Mouse (Mus musculus) embryonic fibroblast, embryonic 13.5 days (primary cell): ENCODE data around the gene Klhl26. TPM values are rescaled to one million over a fixed set of nuclear protein-coding genes. Genes with fewer than 3 reads are reported as not detected.

ENCODE experiments used
- H3K27ac ChIP-seq: 2 replicates; pipeline ENCODE4 v1.5.1; 2012; ENCODE audit warnings: low read length, control low read depth, inconsistent platforms; ENCODE audit not compliant: insufficient read depth
- H3K4me1 ChIP-seq: 2 replicates; pipeline ENCODE4 v1.6.1; 2011; ENCODE audit warnings: low read length; ENCODE audit not compliant: control insufficient read depth, insufficient read depth
- H3K4me3 ChIP-seq: 2 replicates; pipeline ENCODE4 v1.5.1; 2011; ENCODE audit warnings: mild to moderate bottlenecking, control low read depth, low read length; ENCODE audit not compliant: insufficient read depth
- CTCF ChIP-seq: IDR thresholded peaks from 2 replicates; pipeline ENCODE4 v1.5.1; 2011; ENCODE audit warnings: mild to moderate bottlenecking, control low read depth, low read length, moderate library complexity, borderline replicate concordance; ENCODE audit not compliant: insufficient read depth
- POLR2A ChIP-seq: IDR thresholded peaks from 2 replicates; pipeline ENCODE4 v1.6.1; 2011; ENCODE audit warnings: low read depth, mild to moderate bottlenecking, control low read depth, low read length, moderate library complexity
- polyA plus RNA-seq: library from polyadenylated mRNA; stranded (reverse); fragments of >200 nt; gene quantifications from 2 replicates; pipeline ENCODE4 v1.2.4, GENCODE M21; 2011; ENCODE audit warnings: low read depth; ENCODE audit not compliant: missing spikeins, insufficient read length

Klhl26 gene
- polyA plus RNA-seq, 1 experiment: 21.4 TPM

DNA sequence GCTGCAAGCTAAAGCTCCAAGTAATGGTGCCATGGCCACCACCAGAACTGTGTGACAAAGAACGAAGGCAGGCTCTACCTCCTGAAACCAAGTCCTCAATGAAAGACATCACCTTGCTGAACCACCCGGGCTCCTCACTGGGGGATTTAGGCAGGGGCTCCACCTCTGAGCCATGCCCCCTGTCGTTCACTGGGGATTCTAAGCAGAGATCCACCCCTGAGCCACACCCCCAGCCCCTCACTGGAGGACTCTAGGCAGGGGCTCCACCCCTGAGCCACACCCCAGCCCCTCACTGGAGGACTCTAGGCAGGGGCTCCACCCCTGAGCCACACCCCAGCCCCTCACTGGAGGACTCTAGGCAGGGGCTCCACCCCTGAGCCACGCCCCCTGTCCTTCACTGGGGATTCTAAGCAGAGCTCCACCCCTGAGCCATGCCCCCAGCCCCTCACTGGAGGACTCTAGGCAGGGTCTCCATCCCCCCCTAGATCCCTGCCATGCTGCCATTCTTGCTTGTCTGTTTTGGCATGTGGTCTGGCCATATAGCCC lies 43.7 kb downstream of the Klhl26 start:
- Histone ChIP-seq H3K27ac (no peak overlapping the region), H3K4me1 (no peaks in the 10 kb centered on the region), H3K4me3 (no peak overlapping the region)
- TF ChIP-seq POLR2A: no peak
- TF ChIP-seq CTCF: no peak

- no peak for TF ChIP-seq CTCF
- TF ChIP-seq POLR2A: no peak
- Histone ChIP-seq H3K27ac (no peak overlapping the region), H3K4me1 (no peaks in the 10 kb centered on the region), H3K4me3 (no peak overlapping the region)
These were observed 45.6 kb downstream of the Klhl26 start for GRCm38 (mm10) chr8:70431213-70431612.

- Histone ChIP-seq H3K27ac (no peak overlapping the region), H3K4me3 (no peak overlapping the region), H3K4me1 (no peaks in the 10 kb centered on the region)
- TF ChIP-seq CTCF: no peak
- TF ChIP-seq POLR2A: no peak
These were observed 50.4 kb downstream of the Klhl26 start for GRCm38 (mm10) chr8:70426300-70426907.

DNA sequence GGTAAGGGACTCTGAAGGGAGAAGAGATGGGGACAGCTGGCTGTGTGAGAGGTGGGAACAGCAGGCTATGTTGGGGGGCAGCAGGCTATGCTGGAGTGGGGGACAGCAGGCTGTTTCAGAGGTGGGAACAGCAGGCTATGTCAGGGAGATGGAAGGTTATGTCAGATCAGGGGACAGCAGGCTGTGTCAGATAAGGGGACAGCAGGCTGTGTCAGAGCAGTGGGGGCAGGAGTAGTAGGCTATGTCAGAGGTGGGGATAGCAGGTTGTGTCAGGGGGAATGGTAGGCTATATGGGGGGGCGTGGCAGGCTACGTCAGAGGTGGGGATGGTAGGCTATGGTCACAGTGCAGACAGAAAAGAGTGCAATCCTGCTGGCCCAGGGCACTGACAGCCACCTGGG lies 54.0 kb downstream of the Klhl26 start:
- Histone ChIP-seq H3K27ac (no peak overlapping the region), H3K4me3 (no peak overlapping the region), H3K4me1 (peaks cover 2% of the 10 kb centered on the region; the same call in 1 of the 2 replicates)
- TF ChIP-seq POLR2A: no peak
- no peak for TF ChIP-seq CTCF

DNA sequence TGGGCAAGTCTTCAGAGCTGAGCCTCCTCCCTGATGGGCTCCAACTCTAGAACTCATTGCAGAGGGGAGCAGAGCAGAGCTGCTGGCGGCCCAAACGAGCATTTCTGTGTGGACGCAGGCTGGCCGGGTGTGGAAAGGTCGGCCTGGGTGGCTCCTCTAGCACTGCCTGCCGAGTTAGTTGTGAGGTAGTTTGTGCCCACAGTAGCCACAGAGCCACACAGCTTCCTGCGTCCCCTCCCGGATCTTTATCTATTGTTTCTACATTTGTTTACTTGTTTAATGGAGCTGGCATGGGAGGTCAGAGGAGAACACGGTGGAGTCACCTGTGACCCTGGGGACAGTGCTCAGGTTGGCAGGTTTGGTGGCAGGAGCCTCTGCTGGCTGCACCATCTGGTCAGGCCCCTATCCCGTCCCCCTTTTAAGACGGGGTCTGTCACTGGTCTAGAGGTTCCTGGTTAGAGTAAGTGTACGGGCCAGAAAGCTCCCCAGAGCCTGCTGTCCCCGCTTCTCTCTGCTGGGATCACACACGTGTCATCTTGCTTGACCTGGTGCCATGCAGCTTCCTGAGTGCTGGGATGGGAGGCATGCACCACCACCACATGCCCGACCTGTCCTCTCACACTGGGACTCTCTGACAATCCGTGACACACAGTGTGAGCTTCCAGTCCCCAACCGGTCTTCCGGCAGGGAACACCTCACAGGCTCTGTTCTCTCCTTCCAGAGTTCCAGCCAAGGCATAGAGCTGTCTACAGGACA lies 55.2 kb downstream of the Klhl26 start:
- TF ChIP-seq POLR2A (no peak), CTCF (no peak)
- Histone ChIP-seq H3K4me3 (no peak overlapping the region), H3K27ac (no peak overlapping the region), H3K4me1 (peaks cover 2% of the 10 kb centered on the region; the same call in 1 of the 2 replicates)

DNA sequence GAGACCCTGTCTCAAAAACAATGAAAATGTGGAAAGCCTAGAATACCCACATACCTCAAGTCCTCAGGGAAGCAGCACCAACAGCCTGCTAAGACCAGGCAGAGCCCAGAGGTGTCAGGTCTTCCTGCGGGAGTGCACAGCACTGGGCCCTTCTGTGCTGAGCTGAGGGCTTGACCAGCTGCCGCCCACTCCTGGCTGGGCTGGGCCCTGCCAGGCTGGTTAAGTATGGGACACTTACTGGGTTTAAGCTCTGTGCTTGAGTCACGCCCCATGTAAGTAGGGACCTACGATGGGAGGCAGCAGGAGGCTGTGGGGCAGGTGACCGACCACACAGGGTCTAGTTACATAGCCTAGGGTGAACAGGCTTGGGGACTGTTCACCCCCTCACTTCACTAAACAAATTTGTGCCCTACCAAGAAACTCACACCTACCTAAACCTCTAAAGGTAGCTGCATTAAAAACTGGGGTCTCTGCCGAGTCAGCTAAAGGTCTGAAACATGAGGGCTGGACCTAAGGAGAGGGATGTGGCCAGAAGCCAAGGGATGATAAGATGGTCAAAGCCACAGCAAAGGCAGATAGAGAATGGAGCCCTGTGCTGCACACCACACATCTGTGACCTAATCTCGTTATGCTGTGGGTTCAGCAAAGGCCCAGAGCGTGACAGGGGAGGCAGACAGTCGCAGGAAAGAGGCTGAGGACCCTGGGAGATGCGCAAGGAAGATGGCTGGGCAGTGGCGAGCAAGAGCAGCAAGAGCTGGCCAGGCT lies 56.7 kb downstream of the Klhl26 start:
- no peak overlapping the region for H3K4me3 ChIP-seq
- no peak overlapping the region for H3K27ac ChIP-seq
- TF ChIP-seq POLR2A (no peak), CTCF (no peak)
- peaks cover 2% of the 10 kb centered on the region; the same call in 1 of the 2 replicates for H3K4me1 ChIP-seq

DNA sequence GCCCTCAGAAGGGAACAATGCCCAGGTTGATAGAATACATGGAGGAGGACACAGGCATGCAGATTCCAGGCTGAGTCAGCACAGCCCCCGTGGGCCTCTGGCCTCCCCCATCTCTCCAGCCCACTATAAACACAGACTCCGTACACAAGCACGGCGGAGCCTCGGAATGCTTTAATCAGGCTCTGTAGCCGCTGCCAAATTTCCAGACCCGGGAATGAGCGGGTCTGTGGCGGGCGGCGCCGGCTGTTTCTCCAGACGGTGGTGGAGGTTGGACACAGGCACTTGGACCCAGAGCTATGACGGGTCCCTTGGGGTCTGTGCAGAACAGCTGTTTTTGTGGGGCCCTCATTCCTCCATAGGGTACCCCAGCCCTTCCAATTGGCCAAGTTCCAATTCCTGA lies 57.8 kb downstream of the Klhl26 start:
- Histone ChIP-seq H3K4me1 (peaks cover 2% of the 10 kb centered on the region; the same call in 1 of the 2 replicates), H3K4me3 (no peak overlapping the region), H3K27ac (no peak overlapping the region)
- TF ChIP-seq POLR2A (no peak), CTCF (no peak)

DNA sequence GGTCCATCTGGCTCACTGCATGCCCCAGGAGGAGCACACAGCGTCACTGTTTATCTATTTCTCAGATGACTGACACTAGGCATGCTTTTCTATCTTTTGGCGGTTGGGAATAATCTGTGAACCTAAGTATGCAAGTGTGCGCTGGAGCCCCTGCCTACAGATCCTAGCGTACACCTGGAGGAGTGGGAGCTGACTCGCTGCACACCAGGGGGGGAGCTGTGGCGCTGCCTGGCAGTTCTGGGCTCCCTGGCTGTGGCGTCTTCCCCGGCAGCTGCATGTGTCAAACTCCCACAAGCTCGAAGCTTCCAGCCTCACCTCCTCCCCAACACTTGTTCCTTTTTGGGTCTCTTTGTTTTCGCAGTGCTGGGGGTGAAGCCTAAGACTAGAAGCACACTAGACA lies 58.9 kb downstream of the Klhl26 start:
- H3K4me3 ChIP-seq: no peak overlapping the region
- peaks cover 2% of the 10 kb centered on the region; the same call in 1 of the 2 replicates for H3K4me1 ChIP-seq
- no peak overlapping the region for H3K27ac ChIP-seq
- TF ChIP-seq CTCF (no peak), POLR2A (no peak)

DNA sequence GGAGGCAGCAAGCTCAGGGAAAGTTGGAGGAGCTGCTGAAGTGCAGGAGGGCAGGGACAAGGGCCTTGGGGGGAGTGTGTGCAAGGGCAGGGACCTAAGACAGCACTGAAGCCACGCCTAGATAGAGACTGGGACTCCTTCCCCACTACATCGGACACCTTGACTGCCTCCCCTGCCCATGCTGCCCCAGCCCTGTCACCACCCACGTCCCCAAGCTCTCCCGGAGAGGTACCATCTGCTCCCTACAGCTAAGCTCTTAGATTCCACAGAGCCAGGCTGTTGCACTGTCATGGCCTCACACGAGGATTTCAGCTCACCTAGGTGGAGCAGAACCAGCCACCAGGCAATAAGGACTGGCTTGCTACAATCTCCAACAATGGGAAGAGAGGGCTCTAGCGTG lies 59.8 kb downstream of the Klhl26 start:
- TF ChIP-seq POLR2A (no peak), CTCF (no peak)
- Histone ChIP-seq H3K27ac (no peak overlapping the region), H3K4me3 (no peak overlapping the region), H3K4me1 (peaks cover 2% of the 10 kb centered on the region; the same call in 1 of the 2 replicates)
